Mouse (Mus musculus): ENCODE data around the gene Gm20388. TPM values are rescaled to one million over a fixed set of nuclear protein-coding genes. Genes with fewer than 3 reads are reported as not detected.

Gene Gm20388
- total RNA-seq, 1 experiment: 27.0 TPM

GRCm38 (mm10) chr8:122036325-122036724 lies 2125.7 kb downstream of the Gm20388 start:
- no peaks in the 10 kb centered on the region for H3K4me1 ChIP-seq (ENCODE audit: control insufficient read depth in 2 of 2, insufficient read depth in 2 of 2, low read length in 2 of 2, poor library complexity in 1 of 2)
- in situ Hi-C loops (cut with MboI; ENCODE audit: low sequenced_read_pairs in 2 of 2, unreplicated experiment in 2 of 2): no loop called here
- no peak overlapping the region for H3K27ac ChIP-seq (ENCODE audit: insufficient read depth, low read depth, low read length, poor library complexity, severe bottlenecking)
- H3K4me3 ChIP-seq (ENCODE audit: insufficient read depth in 1 of 2, low read depth in 1 of 2, low read length in 2 of 2, poor library complexity in 1 of 2, severe bottlenecking in 1 of 2): no peak overlapping the region
- no peaks in the 10 kb centered on the region for H3K9me3 ChIP-seq (ENCODE audit: control insufficient read depth, insufficient read depth, low read depth, low read length)
- TF ChIP-seq ZC3H11A (IDR thresholded peaks at IDR 0.05; ENCODE audit: borderline replicate concordance, low read depth, low read length): no peak
- no peak for TF ChIP-seq MAFK (IDR thresholded peaks at IDR 0.05; ENCODE audit: insufficient read depth, low read depth, low read length)
- no peak for TF ChIP-seq CHD2 (IDR thresholded peaks at IDR 0.05; ENCODE audit: low read depth, low read length)
- TF ChIP-seq HCFC1 (IDR thresholded peaks at IDR 0.05; ENCODE audit: borderline replicate concordance, insufficient read depth, low read length): no peak
- no peak for TF ChIP-seq ZNF384 (IDR thresholded peaks at IDR 0.05; ENCODE audit: low read depth, low read length)
- no peak overlapping the region for H3K9ac ChIP-seq (ENCODE audit: insufficient read depth, low read depth, low read length, poor library complexity, severe bottlenecking)
- no peak for DNase-seq (ENCODE audit: low read depth, low spot score)
- H3K36me3 ChIP-seq (ENCODE audit: control insufficient read depth, insufficient read depth, low read length, poor library complexity, severe bottlenecking): no peaks in the 10 kb centered on the region

GRCm38 (mm10) chr8:122037279-122037678 lies 2126.6 kb downstream of the Gm20388 start:
- H3K4me3 ChIP-seq (ENCODE audit: insufficient read depth in 1 of 2, low read depth in 1 of 2, low read length in 2 of 2, poor library complexity in 1 of 2, severe bottlenecking in 1 of 2): no peak overlapping the region
- H3K9me3 ChIP-seq (ENCODE audit: control insufficient read depth, insufficient read depth, low read depth, low read length): no peaks in the 10 kb centered on the region
- no peaks in the 10 kb centered on the region for H3K36me3 ChIP-seq (ENCODE audit: control insufficient read depth, insufficient read depth, low read length, poor library complexity, severe bottlenecking)
- TF ChIP-seq HCFC1 (IDR thresholded peaks at IDR 0.05; ENCODE audit: borderline replicate concordance, insufficient read depth, low read length) (no peak), MAFK (IDR thresholded peaks at IDR 0.05; ENCODE audit: insufficient read depth, low read depth, low read length) (no peak), ZNF384 (IDR thresholded peaks at IDR 0.05; ENCODE audit: low read depth, low read length) (no peak), CHD2 (IDR thresholded peaks at IDR 0.05; ENCODE audit: low read depth, low read length) (no peak), ZC3H11A (IDR thresholded peaks at IDR 0.05; ENCODE audit: borderline replicate concordance, low read depth, low read length) (no peak)
- no peaks in the 10 kb centered on the region for H3K4me1 ChIP-seq (ENCODE audit: control insufficient read depth in 2 of 2, insufficient read depth in 2 of 2, low read length in 2 of 2, poor library complexity in 1 of 2)
- no peak for DNase-seq (ENCODE audit: low read depth, low spot score)
- in situ Hi-C loops (cut with MboI; ENCODE audit: low sequenced_read_pairs in 2 of 2, unreplicated experiment in 2 of 2): no loop called here
- no peak overlapping the region for H3K9ac ChIP-seq (ENCODE audit: insufficient read depth, low read depth, low read length, poor library complexity, severe bottlenecking)
- H3K27ac ChIP-seq (ENCODE audit: insufficient read depth, low read depth, low read length, poor library complexity, severe bottlenecking): no peak overlapping the region

GRCm38 (mm10) chr8:122038076-122038475 lies 2127.4 kb downstream of the Gm20388 start:
- Histone ChIP-seq H3K4me3 (ENCODE audit: insufficient read depth in 1 of 2, low read depth in 1 of 2, low read length in 2 of 2, poor library complexity in 1 of 2, severe bottlenecking in 1 of 2) (no peak overlapping the region), H3K27ac (ENCODE audit: insufficient read depth, low read depth, low read length, poor library complexity, severe bottlenecking) (no peak overlapping the region), H3K9me3 (ENCODE audit: control insufficient read depth, insufficient read depth, low read depth, low read length) (no peaks in the 10 kb centered on the region), H3K9ac (ENCODE audit: insufficient read depth, low read depth, low read length, poor library complexity, severe bottlenecking) (no peak overlapping the region), H3K4me1 (ENCODE audit: control insufficient read depth in 2 of 2, insufficient read depth in 2 of 2, low read length in 2 of 2, poor library complexity in 1 of 2) (no peaks in the 10 kb centered on the region), H3K36me3 (ENCODE audit: control insufficient read depth, insufficient read depth, low read length, poor library complexity, severe bottlenecking) (no peaks in the 10 kb centered on the region)
- no peak for DNase-seq (ENCODE audit: low read depth, low spot score)
- in situ Hi-C loops (cut with MboI; ENCODE audit: low sequenced_read_pairs in 2 of 2, unreplicated experiment in 2 of 2): no loop called here
- TF ChIP-seq ZNF384 (IDR thresholded peaks at IDR 0.05; ENCODE audit: low read depth, low read length) (no peak), MAFK (IDR thresholded peaks at IDR 0.05; ENCODE audit: insufficient read depth, low read depth, low read length) (no peak), HCFC1 (IDR thresholded peaks at IDR 0.05; ENCODE audit: borderline replicate concordance, insufficient read depth, low read length) (no peak), ZC3H11A (IDR thresholded peaks at IDR 0.05; ENCODE audit: borderline replicate concordance, low read depth, low read length) (no peak), CHD2 (IDR thresholded peaks at IDR 0.05; ENCODE audit: low read depth, low read length) (no peak)

- in situ Hi-C loops (cut with MboI; ENCODE audit: low sequenced_read_pairs in 2 of 2, unreplicated experiment in 2 of 2): no loop called here
- Histone ChIP-seq H3K4me3 (ENCODE audit: insufficient read depth in 1 of 2, low read depth in 1 of 2, low read length in 2 of 2, poor library complexity in 1 of 2, severe bottlenecking in 1 of 2) (no peak overlapping the region), H3K27ac (ENCODE audit: insufficient read depth, low read depth, low read length, poor library complexity, severe bottlenecking) (no peak overlapping the region), H3K4me1 (ENCODE audit: control insufficient read depth in 2 of 2, insufficient read depth in 2 of 2, low read length in 2 of 2, poor library complexity in 1 of 2) (no peaks in the 10 kb centered on the region), H3K36me3 (ENCODE audit: control insufficient read depth, insufficient read depth, low read length, poor library complexity, severe bottlenecking) (no peaks in the 10 kb centered on the region), H3K9ac (ENCODE audit: insufficient read depth, low read depth, low read length, poor library complexity, severe bottlenecking) (no peak overlapping the region), H3K9me3 (ENCODE audit: control insufficient read depth, insufficient read depth, low read depth, low read length) (no peaks in the 10 kb centered on the region)
- TF ChIP-seq HCFC1 (IDR thresholded peaks at IDR 0.05; ENCODE audit: borderline replicate concordance, insufficient read depth, low read length): no peak
- TF ChIP-seq ZC3H11A (IDR thresholded peaks at IDR 0.05; ENCODE audit: borderline replicate concordance, low read depth, low read length): no peak
- no peak for TF ChIP-seq ZNF384 (IDR thresholded peaks at IDR 0.05; ENCODE audit: low read depth, low read length)
- no peak for TF ChIP-seq CHD2 (IDR thresholded peaks at IDR 0.05; ENCODE audit: low read depth, low read length)
- no peak for TF ChIP-seq MAFK (IDR thresholded peaks at IDR 0.05; ENCODE audit: insufficient read depth, low read depth, low read length)
- DNase-seq (ENCODE audit: low read depth, low spot score): no peak
These were observed 2128.8 kb downstream of the Gm20388 start for GRCm38 (mm10) chr8:122039452-122039851.
